Mouse (Mus musculus) hindbrain, postnatal 0 days (tissue): ENCODE data around the gene Pip4k2a. TPM values are rescaled to one million over a fixed set of nuclear protein-coding genes. Genes with fewer than 3 reads are reported as not detected.

Experiments
- ATAC-seq: fragments of 200-750 bp; cut with Nextera tagmentation; 2 replicates; pipeline ENCODE4 v1.8.0; 2017; ENCODE audit warnings: mild to moderate bottlenecking, moderate TSS enrichment, moderate library complexity
- DNase-seq: peaks from one replicate; pipeline ENCODE4 v3.0.0-alpha.2; 2015; ENCODE audit warnings: low spot score
- H3K27ac ChIP-seq: fragments of 300-500 bp; sonication (generic); 2 replicates; pipeline ENCODE4 v1.5.1; 2014; ENCODE audit warnings: mild to moderate bottlenecking
- H3K27me3 ChIP-seq: fragments of 300-500 bp; sonication (generic); 2 replicates; pipeline ENCODE4 v1.6.1; 2014; ENCODE audit warnings: low read length, mixed read lengths; ENCODE audit not compliant: insufficient read depth
- H3K36me3 ChIP-seq: fragments of 300-500 bp; sonication (generic); 2 replicates; pipeline ENCODE4 v1.6.1; 2014; ENCODE audit warnings: low read length, mixed read lengths; ENCODE audit not compliant: insufficient read depth
- H3K4me1 ChIP-seq: fragments of 300-500 bp; sonication (generic); 2 replicates; pipeline ENCODE4 v1.6.1; 2014; ENCODE audit warnings: antibody characterized with exemption, low read length, mixed read lengths; ENCODE audit not compliant: insufficient read depth
- H3K4me2 ChIP-seq: fragments of 300-500 bp; sonication (generic); 2 replicates; pipeline ENCODE4 v1.6.1; 2014; ENCODE audit warnings: low read depth, mild to moderate bottlenecking, low read length, moderate library complexity, mixed read lengths
- H3K4me3 ChIP-seq: fragments of 300-500 bp; sonication (generic); 2 replicates; pipeline ENCODE4 v1.5.1; 2014; ENCODE audit warnings: low read length
- H3K9ac ChIP-seq: fragments of 300-500 bp; sonication (generic); replicated peaks from 2 replicates; pipeline ENCODE4 v1.6.1; 2014; ENCODE audit warnings: mild to moderate bottlenecking, low read length, moderate library complexity, mixed read lengths
- H3K9me3 ChIP-seq: fragments of 300-500 bp; sonication (generic); 2 replicates; pipeline ENCODE4 v1.6.1; 2016; ENCODE audit warnings: low read length, mixed read lengths
- CTCF ChIP-seq: IDR thresholded peaks from 2 replicates; pipeline ENCODE4 v1.5.1; 2016; ENCODE audit warnings: antibody characterized with exemption, control low read depth, low read depth
- WGBS: fragments of 180-500 bp; shearing (Covaris S2); extraction: QIAGEN DNeasy Blood & Tissue Kit; methylation state at CpG from one replicate; pipeline ENCODE4 v1.1.7; 2014; 5-methylcytosine and 5-hydroxymethylcytosine counted together
- polyA plus RNA-seq: library from polyadenylated mRNA; unstranded; fragments of >200 nt; fragmentation: Nextera tagmentation; extraction: Ambion mirVana; gene quantifications from 2 replicates; pipeline ENCODE4 v1.2.1, GENCODE M21; 2015
- total RNA-seq: library from RNA; depleted of rRNA; stranded (reverse); fragments of >200 nt; gene quantifications from 2 replicates; pipeline ENCODE4 v1.2.3, GENCODE M21; 2014; rRNA removed

Gene Pip4k2a
- total and polyA plus RNA-seq, 2 experiments from 2014 or later = 5.5 to 8.2 TPM

DNA sequence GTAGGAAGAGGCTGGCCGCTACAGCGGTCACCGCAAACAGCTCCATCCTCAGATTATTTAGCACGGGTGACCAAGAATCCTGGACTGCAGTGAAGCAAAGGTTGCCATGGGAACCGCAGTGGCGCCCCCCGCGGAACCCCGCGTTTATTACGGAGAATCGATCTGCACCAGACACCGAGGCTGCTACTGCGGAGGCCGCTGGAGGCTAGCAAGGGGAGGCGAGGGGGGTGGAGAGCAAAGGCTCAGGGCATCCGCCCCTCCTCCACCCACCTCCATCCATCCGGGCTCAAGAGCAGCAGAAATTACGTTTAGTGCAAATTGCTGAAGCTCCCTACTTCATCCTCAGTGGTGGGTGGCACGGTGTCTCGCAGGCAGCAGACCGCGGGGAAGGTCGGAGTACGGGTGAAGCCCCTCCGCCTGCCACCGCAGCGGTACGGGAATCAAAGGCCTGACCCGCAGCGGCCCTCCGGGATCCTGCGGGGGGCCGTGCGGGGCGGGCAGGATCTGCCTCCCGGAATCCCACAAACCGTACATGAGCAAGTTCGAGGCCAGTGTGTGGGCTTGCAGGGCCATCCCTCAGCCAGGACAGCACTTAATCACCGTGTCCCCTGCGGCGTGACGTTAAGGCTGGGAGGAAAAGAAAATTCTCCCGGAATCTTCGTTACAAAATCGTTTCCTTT is 197.8 kb downstream of the Pip4k2a start:
- no peaks in the 10 kb centered on the region for H3K36me3 ChIP-seq
- H3K4me1 ChIP-seq = peaks cover 6% of the 10 kb centered on the region
- TF ChIP-seq CTCF = peak; percentile 59
- H3K27ac ChIP-seq = peak overlapping the region; percentile 82
- no peaks in the 10 kb centered on the region for H3K9me3 ChIP-seq
- H3K27me3 ChIP-seq = peaks cover 4% of the 10 kb centered on the region; the same call in 1 of the 2 replicates
- H3K4me2 ChIP-seq = peak overlapping the region; percentile 78
- H3K4me3 ChIP-seq = peak overlapping the region; percentile 49
- ATAC-seq (peak; percentile 90), DNase-seq (peak; percentile 87)
- under 1% methylated on average over 45 of the region's 46 CpGs for WGBS
- H3K9ac ChIP-seq = peak overlapping the region; percentile 57

DNA sequence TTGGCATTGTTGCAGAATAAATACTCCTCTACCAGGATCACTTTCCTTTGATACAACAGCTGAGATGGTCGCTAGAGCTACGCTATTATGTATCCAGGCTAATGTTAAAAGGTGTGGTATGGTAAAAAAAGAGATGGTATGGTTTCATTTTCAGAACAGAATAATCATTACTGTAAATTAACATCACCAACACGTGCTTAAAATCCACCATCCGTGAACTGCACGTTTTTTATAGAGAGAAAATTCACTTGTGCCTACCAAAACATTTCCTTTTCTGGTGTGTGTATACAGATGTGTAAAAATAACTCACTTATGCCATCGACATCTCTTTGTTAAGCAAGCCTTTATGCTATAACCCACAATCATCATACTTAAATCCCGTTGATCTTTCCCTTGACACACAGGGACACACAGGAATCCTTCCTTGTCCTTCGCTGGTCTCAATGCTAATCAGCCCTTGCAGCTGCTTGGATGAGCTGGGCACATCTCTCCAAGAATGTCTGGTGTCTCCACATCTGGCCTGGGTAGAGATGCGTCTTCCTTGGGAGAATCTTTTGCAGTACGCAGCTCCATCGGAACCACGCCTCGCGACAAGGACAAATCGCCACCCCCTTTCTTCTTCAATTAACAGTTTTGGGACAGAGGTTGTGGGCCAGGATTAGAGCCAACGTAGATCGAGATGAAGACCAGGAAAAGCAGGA is 198.5 kb downstream of the Pip4k2a start:
- no peak for TF ChIP-seq CTCF
- peak; percentile 65 for ATAC-seq
- peak overlapping the region; percentile 57 for H3K9ac ChIP-seq
- WGBS = 10% methylated on average over 17 of the region's 17 CpGs
- no peaks in the 10 kb centered on the region for H3K36me3 ChIP-seq
- H3K27me3 ChIP-seq = peaks cover 4% of the 10 kb centered on the region; the same call in 1 of the 2 replicates
- DNase-seq = no peak
- H3K9me3 ChIP-seq = no peaks in the 10 kb centered on the region
- peak overlapping the region; percentile 49 for H3K4me3 ChIP-seq
- H3K4me2 ChIP-seq = peak overlapping the region; percentile 78
- peak overlapping the region; percentile 82 for H3K27ac ChIP-seq
- peaks cover 6% of the 10 kb centered on the region for H3K4me1 ChIP-seq

DNA sequence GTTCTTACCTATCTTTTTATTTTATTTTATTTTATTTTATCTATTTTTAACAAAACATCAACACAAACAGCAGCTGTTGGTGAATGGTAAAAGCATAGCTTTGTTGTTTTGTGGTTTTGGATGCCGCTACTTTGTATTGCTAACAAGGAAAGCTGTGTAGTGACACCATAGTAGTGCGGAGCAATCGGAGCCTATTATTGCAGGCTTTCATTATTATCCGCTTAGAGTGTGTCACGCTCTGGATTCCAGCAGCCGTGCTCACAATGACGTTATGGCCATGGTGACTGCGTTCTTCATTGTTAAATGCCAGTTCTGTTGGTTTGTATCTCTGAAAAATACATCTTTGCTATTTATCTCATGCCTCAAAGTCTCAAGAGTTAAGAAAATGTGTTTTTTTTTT is 200.2 kb downstream of the Pip4k2a start:
- H3K4me1 ChIP-seq = peaks cover 6% of the 10 kb centered on the region
- no peaks in the 10 kb centered on the region for H3K36me3 ChIP-seq
- 19% methylated on average over 8 of the region's 8 CpGs for WGBS
- H3K9ac ChIP-seq = no peak overlapping the region
- no peak overlapping the region for H3K4me3 ChIP-seq
- no peaks in the 10 kb centered on the region for H3K9me3 ChIP-seq
- ATAC-seq (no peak), DNase-seq (peak; percentile 27)
- H3K27me3 ChIP-seq = peaks cover 4% of the 10 kb centered on the region; the same call in 1 of the 2 replicates
- no peak for TF ChIP-seq CTCF
- H3K4me2 ChIP-seq = peak overlapping the region; percentile 78
- no peak overlapping the region for H3K27ac ChIP-seq

DNA sequence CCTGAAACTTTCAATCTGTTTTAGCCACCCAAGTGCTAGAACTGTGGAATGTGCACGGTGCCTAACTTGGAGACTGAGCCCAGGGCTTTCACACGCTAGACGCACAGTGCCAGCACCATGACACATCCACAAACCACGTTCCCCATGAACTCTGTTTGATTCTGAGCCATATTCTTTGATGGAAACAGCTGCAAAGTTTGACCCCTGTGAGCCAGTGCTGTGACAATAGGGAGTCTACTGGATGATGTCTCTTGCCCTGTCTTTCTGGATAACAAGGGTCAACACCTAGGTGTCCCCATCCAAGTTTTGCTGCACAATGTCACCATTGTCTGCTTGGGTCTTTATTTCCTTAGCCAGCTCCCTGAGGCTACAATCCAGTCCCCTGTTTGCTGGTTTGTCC is 203.7 kb downstream of the Pip4k2a start:
- no peaks in the 10 kb centered on the region for H3K36me3 ChIP-seq
- H3K4me3 ChIP-seq = no peak overlapping the region
- H3K9me3 ChIP-seq = no peaks in the 10 kb centered on the region
- H3K4me2 ChIP-seq = no peak overlapping the region
- H3K4me1 ChIP-seq = no peaks in the 10 kb centered on the region
- no peak for DNase-seq
- H3K27me3 ChIP-seq = no peaks in the 10 kb centered on the region
- no peak for ATAC-seq
- 67% methylated on average over 4 of the region's 4 CpGs for WGBS
- TF ChIP-seq CTCF = no peak
- H3K9ac ChIP-seq = no peak overlapping the region
- no peak overlapping the region for H3K27ac ChIP-seq

Other genes starting within 250 kb of the Pip4k2a start
- gene 4930426L09Rik, start 217 bp upstream of the Pip4k2a start, total RNA-seq = 0.68 and 2.0 TPM in 2 replicates
- 0.35 and 0.76 TPM in 2 replicates for gene 4930426L09Rik, start 217 bp upstream of the Pip4k2a start, polyA plus RNA-seq
- gene Armc3, start 201.2 kb upstream of the Pip4k2a start, total RNA-seq = 0.84 and 0.97 TPM in 2 replicates
- 1.2 and 1.5 TPM in 2 replicates for gene Armc3, start 201.2 kb upstream of the Pip4k2a start, polyA plus RNA-seq